Mouse (Mus musculus): Measurements from ENCODE around the gene Atp2b4. TPM values are rescaled to one million over a fixed set of nuclear protein-coding genes. Genes with fewer than 3 reads are reported as not detected.

Atp2b4 gene
- total and polyA plus RNA-seq, 2 experiments from 2014 or later, result 12.1 to 48.3 TPM

DNA sequence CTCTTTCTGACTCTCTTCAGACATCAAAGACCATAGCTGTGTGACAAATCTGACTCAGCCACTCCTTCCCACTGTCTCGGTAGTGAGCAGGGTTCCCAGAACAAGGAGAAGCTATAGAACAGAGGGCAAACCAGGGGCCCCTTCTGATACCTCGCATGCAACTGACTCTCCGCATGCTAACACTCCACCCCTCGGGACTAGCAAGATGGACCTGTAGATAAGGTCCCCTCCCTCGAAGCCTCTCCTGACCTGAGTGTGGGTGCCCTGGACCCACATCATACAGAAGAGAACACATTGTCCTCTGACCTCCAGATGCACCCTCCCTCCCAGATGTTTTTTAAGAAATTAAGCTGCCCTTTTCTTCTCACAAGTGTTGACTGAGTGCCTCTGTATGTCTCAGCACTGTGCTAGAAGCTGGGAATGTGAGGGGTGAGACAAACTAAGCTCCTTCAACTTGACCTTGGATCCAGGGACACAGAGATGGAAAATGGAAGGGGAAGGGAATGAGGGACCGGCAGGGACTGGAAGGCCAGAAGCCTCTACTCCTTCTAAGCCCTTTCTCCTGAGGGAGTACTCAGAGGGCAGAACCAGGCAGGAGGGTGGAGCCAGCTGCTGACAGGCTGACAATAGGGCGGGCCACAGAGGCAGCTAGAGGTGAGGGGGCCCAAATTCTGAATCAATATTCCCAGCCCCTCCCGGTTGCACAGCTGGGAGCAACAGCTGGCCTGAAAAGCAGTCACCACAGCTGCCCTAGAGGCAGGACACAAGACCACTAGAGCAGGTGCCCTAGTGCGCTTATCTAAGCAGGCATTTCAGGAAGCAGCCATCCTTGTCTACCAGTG is 2.6 kb downstream of the Atp2b4 start:
- 0 out of 2 replicates have a peak, but pooled peaks cover 3% of the 10 kb centered on the region for H3K27me3 ChIP-seq (ENCODE audit: insufficient read depth, low read length)
- H3K4me1 ChIP-seq (ENCODE audit: insufficient read depth, low read length), result peaks cover 11% of the 10 kb centered on the region; the same call in 1 of the 2 replicates
- no peaks in the 10 kb centered on the region for H3K9me3 ChIP-seq (ENCODE audit: low read length)
- 41% methylated on average over 9 of the region's 9 CpGs for WGBS
- no peak overlapping the region for H3K27ac ChIP-seq (ENCODE audit: low read depth, low read length)
- DNase-seq (ENCODE audit: low spot score), result no peak
- ATAC-seq (ENCODE audit: low FRiP score), result no peak
- peak overlapping the region; percentile 98 for H3K4me2 ChIP-seq (ENCODE audit: low read depth, low read length, poor library complexity, severe bottlenecking)
- no peak overlapping the region for H3K4me3 ChIP-seq (ENCODE audit: low read depth, low read length)
- H3K36me3 ChIP-seq (ENCODE audit: insufficient read depth, low read length), result no peaks in the 10 kb centered on the region
- 0 out of 2 replicates have a peak overlapping the region, but pooled peaks have one; percentile 24 for H3K9ac ChIP-seq (replicated peaks; ENCODE audit: low read length, poor library complexity, severe bottlenecking)
- TF ChIP-seq CTCF (IDR thresholded peaks at IDR 0.05), result no peak

DNA sequence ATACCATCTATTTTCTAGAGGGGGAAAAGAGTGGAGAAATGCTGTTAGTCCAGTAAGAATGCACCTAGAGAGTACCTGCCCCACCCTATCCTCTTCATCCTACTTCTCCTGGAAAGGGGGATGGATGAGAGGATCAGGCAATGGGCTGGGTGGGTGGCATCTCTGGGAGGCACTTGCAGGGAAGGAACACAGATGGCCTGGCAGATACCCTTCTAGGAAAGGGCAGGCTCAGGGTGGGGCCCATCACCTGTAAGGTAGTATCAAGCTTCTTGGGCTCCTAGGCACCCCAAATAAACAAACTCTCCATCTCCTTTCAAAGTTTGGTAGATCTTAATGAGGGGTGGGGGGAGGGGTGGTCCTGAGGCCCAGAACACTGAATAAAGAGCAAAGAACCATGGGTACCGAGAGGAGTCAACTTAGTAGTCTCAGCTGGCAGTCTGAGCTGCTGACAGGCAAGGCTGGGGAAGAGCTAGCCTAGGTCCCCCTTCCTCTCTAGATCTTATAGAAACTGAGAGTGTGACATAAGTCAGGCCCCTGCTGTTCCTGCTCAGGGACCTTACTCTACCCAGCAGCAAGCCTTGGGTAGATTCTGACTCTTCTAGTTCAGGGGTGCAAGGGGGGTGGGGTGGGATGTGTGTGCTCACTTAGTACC is 3.4 kb downstream of the Atp2b4 start:
- H3K27ac ChIP-seq (ENCODE audit: low read depth, low read length), result no peak overlapping the region
- peak overlapping the region; percentile 98; the same call in 1 of the 2 replicates for H3K4me2 ChIP-seq (ENCODE audit: low read depth, low read length, poor library complexity, severe bottlenecking)
- no peak for DNase-seq (ENCODE audit: low spot score)
- H3K9me3 ChIP-seq (ENCODE audit: low read length), result no peaks in the 10 kb centered on the region
- no peak overlapping the region for H3K4me3 ChIP-seq (ENCODE audit: low read depth, low read length)
- H3K9ac ChIP-seq (replicated peaks; ENCODE audit: low read length, poor library complexity, severe bottlenecking), result no peak overlapping the region
- ATAC-seq (ENCODE audit: low FRiP score), result no peak
- H3K4me1 ChIP-seq (ENCODE audit: insufficient read depth, low read length), result peaks cover 11% of the 10 kb centered on the region; the same call in 1 of the 2 replicates
- TF ChIP-seq CTCF (IDR thresholded peaks at IDR 0.05), result no peak
- 65% methylated on average over 1 of the region's 1 CpGs for WGBS
- no peaks in the 10 kb centered on the region for H3K36me3 ChIP-seq (ENCODE audit: insufficient read depth, low read length)
- 0 out of 2 replicates have a peak, but pooled peaks cover 3% of the 10 kb centered on the region for H3K27me3 ChIP-seq (ENCODE audit: insufficient read depth, low read length)

DNA sequence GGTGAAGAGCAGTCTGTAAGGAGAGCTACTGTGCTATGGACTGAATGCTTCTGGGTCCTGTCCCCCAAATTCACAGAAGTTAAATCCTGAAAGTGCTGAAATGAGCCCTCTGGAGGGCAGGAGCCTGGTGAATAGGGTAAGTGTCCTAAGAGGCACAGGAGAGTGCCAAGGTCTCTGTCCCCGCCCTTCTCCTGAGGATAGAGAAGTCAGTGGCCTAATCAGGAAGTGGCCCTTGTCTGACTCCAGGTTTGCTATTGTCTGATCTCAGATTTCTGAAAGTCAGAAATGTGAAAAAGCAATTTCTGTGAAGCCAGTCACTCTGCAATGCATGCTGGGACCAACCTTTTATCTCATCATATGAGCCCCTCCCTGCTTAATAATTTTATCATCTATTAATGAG is 7.2 kb downstream of the Atp2b4 start:
- H3K27me3 ChIP-seq (ENCODE audit: insufficient read depth, low read length), result 0 out of 2 replicates have a peak, but pooled peaks cover 2% of the 10 kb centered on the region
- H3K27ac ChIP-seq (ENCODE audit: low read depth, low read length), result no peak overlapping the region
- DNase-seq (ENCODE audit: low spot score) (no peak), ATAC-seq (ENCODE audit: low FRiP score) (no peak)
- WGBS, result 41% methylated on average over 1 of the region's 1 CpGs
- no peak overlapping the region for H3K4me2 ChIP-seq (ENCODE audit: low read depth, low read length, poor library complexity, severe bottlenecking)
- H3K4me1 ChIP-seq (ENCODE audit: insufficient read depth, low read length), result no peaks in the 10 kb centered on the region
- H3K4me3 ChIP-seq (ENCODE audit: low read depth, low read length), result no peak overlapping the region
- no peaks in the 10 kb centered on the region for H3K36me3 ChIP-seq (ENCODE audit: insufficient read depth, low read length)
- no peak overlapping the region for H3K9ac ChIP-seq (replicated peaks; ENCODE audit: low read length, poor library complexity, severe bottlenecking)
- TF ChIP-seq CTCF (IDR thresholded peaks at IDR 0.05), result no peak
- H3K9me3 ChIP-seq (ENCODE audit: low read length), result no peaks in the 10 kb centered on the region

DNA sequence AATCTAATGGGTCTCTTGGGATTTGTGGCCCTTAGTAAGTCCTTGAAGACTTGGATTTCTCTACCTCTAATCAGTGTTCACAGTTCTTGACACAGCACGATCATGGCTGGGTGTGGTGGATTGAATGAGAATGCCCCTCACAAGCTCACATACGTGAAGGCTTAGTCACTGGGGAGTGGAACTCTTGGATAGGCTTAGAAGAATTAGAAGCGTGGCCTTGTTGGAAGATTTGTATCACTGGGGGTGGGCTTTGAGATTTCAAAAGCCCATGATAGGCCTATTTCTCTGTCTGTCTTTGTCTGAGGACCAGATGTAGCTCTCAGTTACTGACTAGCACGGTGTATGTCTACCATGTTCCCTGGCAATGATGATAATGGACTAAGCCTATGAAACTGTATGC is 10.8 kb downstream of the Atp2b4 start:
- no peaks in the 10 kb centered on the region for H3K4me1 ChIP-seq (ENCODE audit: insufficient read depth, low read length)
- no peak for DNase-seq (ENCODE audit: low spot score)
- no peaks in the 10 kb centered on the region for H3K36me3 ChIP-seq (ENCODE audit: insufficient read depth, low read length)
- 0 out of 2 replicates have a peak, but pooled peaks cover 4% of the 10 kb centered on the region for H3K27me3 ChIP-seq (ENCODE audit: insufficient read depth, low read length)
- WGBS, result 84% methylated on average over 4 of the region's 4 CpGs
- H3K4me3 ChIP-seq (ENCODE audit: low read depth, low read length), result no peak overlapping the region
- H3K9ac ChIP-seq (replicated peaks; ENCODE audit: low read length, poor library complexity, severe bottlenecking), result no peak overlapping the region
- H3K9me3 ChIP-seq (ENCODE audit: low read length), result no peaks in the 10 kb centered on the region
- no peak overlapping the region for H3K4me2 ChIP-seq (ENCODE audit: low read depth, low read length, poor library complexity, severe bottlenecking)
- no peak for TF ChIP-seq CTCF (IDR thresholded peaks at IDR 0.05)
- no peak overlapping the region for H3K27ac ChIP-seq (ENCODE audit: low read depth, low read length)
- no peak for ATAC-seq (ENCODE audit: low FRiP score)

DNA sequence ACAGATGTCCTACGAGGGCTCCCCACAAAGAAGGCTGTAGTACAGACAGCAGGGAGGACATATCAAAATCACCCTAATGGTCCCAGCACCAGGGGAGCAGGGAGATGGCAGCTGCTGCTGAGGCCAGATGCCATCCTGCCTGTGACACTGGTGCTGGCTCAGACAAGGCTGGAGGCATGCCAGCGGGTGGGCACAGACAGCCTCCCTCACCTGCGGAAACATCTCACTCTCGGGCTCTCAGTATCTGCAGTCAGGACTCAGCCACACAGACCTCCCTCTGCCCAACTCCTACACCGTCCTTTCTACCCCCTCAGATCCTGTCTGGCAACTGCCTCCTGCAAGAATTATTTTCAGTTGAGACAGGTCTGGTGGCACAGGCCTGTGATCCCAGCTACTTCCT is 12.0 kb downstream of the Atp2b4 start:
- Histone ChIP-seq H3K9ac (replicated peaks; ENCODE audit: low read length, poor library complexity, severe bottlenecking) (no peak overlapping the region), H3K4me3 (ENCODE audit: low read depth, low read length) (no peak overlapping the region), H3K27ac (ENCODE audit: low read depth, low read length) (no peak overlapping the region), H3K36me3 (ENCODE audit: insufficient read depth, low read length) (no peaks in the 10 kb centered on the region), H3K4me2 (ENCODE audit: low read depth, low read length, poor library complexity, severe bottlenecking) (no peak overlapping the region), H3K9me3 (ENCODE audit: low read length) (no peaks in the 10 kb centered on the region), H3K4me1 (ENCODE audit: insufficient read depth, low read length) (no peaks in the 10 kb centered on the region), H3K27me3 (ENCODE audit: insufficient read depth, low read length) (0 out of 2 replicates have a peak, but pooled peaks cover 4% of the 10 kb centered on the region)
- 77% methylated on average over 5 of the region's 5 CpGs for WGBS
- peak; percentile 17 for DNase-seq (ENCODE audit: low spot score)
- TF ChIP-seq CTCF (IDR thresholded peaks at IDR 0.05), result no peak
- ATAC-seq (ENCODE audit: low FRiP score), result no peak

Measured in midbrain, postnatal 0 days (tissue).